Mouse (Mus musculus) cerebellum, adult 2 months (tissue): ENCODE measurements around the gene Cacng2.

Experiments
- CTCF ChIP-seq: fragments of 200-500 bp; IDR thresholded peaks from 2 replicates; pipeline ENCODE4 v1.5.1; 2011; ENCODE audit warnings: low read depth, mild to moderate bottlenecking, control low read depth, low read length, moderate library complexity, borderline replicate concordance; ENCODE audit not compliant: insufficient read depth
- POLR2A ChIP-seq: fragments of 200-500 bp; IDR thresholded peaks from 2 replicates; pipeline ENCODE4 v1.6.1; 2011; ENCODE audit warnings: low read length, control low read depth, borderline replicate concordance; ENCODE audit not compliant: insufficient read depth

DNA sequence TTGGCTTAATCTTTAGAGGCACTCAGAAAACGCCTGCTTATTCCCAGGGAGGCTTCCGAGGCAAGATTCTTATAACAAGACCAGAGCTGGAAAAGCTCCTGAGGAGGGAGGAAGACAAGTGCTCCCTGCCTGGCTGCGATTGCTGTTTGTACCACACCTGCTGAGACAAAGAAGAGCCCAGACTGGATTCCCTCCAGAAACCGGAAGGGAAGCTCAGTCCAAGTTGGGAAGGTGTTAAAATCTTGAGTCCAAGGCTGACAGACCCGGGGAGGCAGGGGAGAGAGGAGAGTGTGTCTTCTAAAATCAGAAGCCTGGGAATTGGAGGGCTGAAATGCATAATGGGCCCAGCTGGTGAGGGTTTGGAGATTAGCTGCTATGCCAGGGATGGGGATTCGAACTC, 55.5 kb downstream of the Cacng2 start:
- no peak for TF ChIP-seq POLR2A
- no peak for TF ChIP-seq CTCF
